Mouse (Mus musculus): ENCODE results near the gene Numa1. TPM values are rescaled to one million over a fixed set of nuclear protein-coding genes. Genes with fewer than 3 reads are reported as not detected.

Numa1 gene
- total RNA-seq (2014; rRNA removed) (58.3 and 74.2 TPM in 2 replicates), polyA plus RNA-seq (2015; fragmentation: Nextera tagmentation; extraction: Ambion mirVana) (18.1 and 24.3 TPM in 2 replicates)

GRCm38 (mm10) chr7:101933751-101934240 lies at the start of gene Numa1, which contains the start of gene Lrrc51:
TSS of gene Numa1 (plus strand) at chr7:101934111.
TSS of gene Lrrc51 (minus strand) at chr7:101933895.
- under 1% methylated on average over 40 of the region's 40 CpGs for WGBS
- peak within 1 kb of the TSS; percentile 71 for H3K27ac ChIP-seq (ENCODE audit: low read depth, low read length)
- H3K9ac ChIP-seq: peak within 1 kb of the TSS; percentile 80
- no peak for TF ChIP-seq CTCF (IDR thresholded peaks at IDR 0.05; ENCODE audit: low read depth)
- peak within 1 kb of the TSS; percentile 72 for H3K4me2 ChIP-seq (ENCODE audit: low read depth)
- H3K9me3 ChIP-seq (ENCODE audit: low read length): no peaks in the 10 kb centered on the region
- peaks cover 9% of the 10 kb centered on the region; the same call in 1 of the 2 replicates for H3K4me1 ChIP-seq (ENCODE audit: insufficient read depth)
- peak within 1 kb of the TSS; percentile 84 for H3K4me3 ChIP-seq (ENCODE audit: low read depth, low read length)
- ATAC-seq (peak; percentile 99), DNase-seq (peak; percentile 94)
- H3K27me3 ChIP-seq (ENCODE audit: insufficient read depth, low read length): no peaks in the 10 kb centered on the region
- H3K36me3 ChIP-seq (ENCODE audit: insufficient read depth): no peaks in the 10 kb centered on the region

- no peaks in the 10 kb centered on the region for H3K36me3 ChIP-seq (ENCODE audit: insufficient read depth)
- 97% methylated on average over 4 of the region's 4 CpGs for WGBS
- no peaks in the 10 kb centered on the region for H3K27me3 ChIP-seq (ENCODE audit: insufficient read depth, low read length)
- H3K9ac ChIP-seq: no peak overlapping the region
- TF ChIP-seq CTCF (IDR thresholded peaks at IDR 0.05; ENCODE audit: low read depth): no peak
- no peak overlapping the region for H3K4me2 ChIP-seq (ENCODE audit: low read depth)
- no peak for ATAC-seq
- H3K9me3 ChIP-seq (ENCODE audit: low read length): no peaks in the 10 kb centered on the region
- no peak for DNase-seq
- H3K4me1 ChIP-seq (ENCODE audit: insufficient read depth): no peaks in the 10 kb centered on the region
- no peak overlapping the region for H3K4me3 ChIP-seq (ENCODE audit: low read depth, low read length)
- no peak overlapping the region for H3K27ac ChIP-seq (ENCODE audit: low read depth, low read length)
Measured at GRCm38 (mm10) chr7:101884160-101884559, 49.8 kb upstream of the Numa1 start.

- no peak for TF ChIP-seq CTCF (IDR thresholded peaks at IDR 0.05; ENCODE audit: low read depth)
Measured at GRCm38 (mm10) chr7:101886274-101886673, 47.6 kb upstream of the Numa1 start.

GRCm38 (mm10) chr7:101888460-101888859 lies 45.5 kb upstream of the Numa1 start:
- Histone ChIP-seq H3K4me1 (ENCODE audit: insufficient read depth) (no peaks in the 10 kb centered on the region), H3K9ac (no peak overlapping the region), H3K4me3 (ENCODE audit: low read depth, low read length) (no peak overlapping the region), H3K27ac (ENCODE audit: low read depth, low read length) (no peak overlapping the region), H3K27me3 (ENCODE audit: insufficient read depth, low read length) (no peaks in the 10 kb centered on the region), H3K9me3 (ENCODE audit: low read length) (no peaks in the 10 kb centered on the region), H3K36me3 (ENCODE audit: insufficient read depth) (no peaks in the 10 kb centered on the region), H3K4me2 (ENCODE audit: low read depth) (no peak overlapping the region)
- DNase-seq (no peak), ATAC-seq (no peak)
- TF ChIP-seq CTCF (IDR thresholded peaks at IDR 0.05; ENCODE audit: low read depth): no peak
- 88% methylated on average over 4 of the region's 4 CpGs for WGBS

More at GRCm38 (mm10) chr7:101886274-101886673, 47.6 kb upstream of the Numa1 start:
- Histone ChIP-seq H3K27me3 (ENCODE audit: insufficient read depth, low read length) (no peaks in the 10 kb centered on the region), H3K36me3 (ENCODE audit: insufficient read depth) (no peaks in the 10 kb centered on the region), H3K27ac (ENCODE audit: low read depth, low read length) (no peak overlapping the region), H3K9me3 (ENCODE audit: low read length) (no peaks in the 10 kb centered on the region), H3K4me2 (ENCODE audit: low read depth) (no peak overlapping the region), H3K9ac (no peak overlapping the region), H3K4me3 (ENCODE audit: low read depth, low read length) (no peak overlapping the region), H3K4me1 (ENCODE audit: insufficient read depth) (no peaks in the 10 kb centered on the region)
- no peak for ATAC-seq
- DNase-seq: no peak
- WGBS: 89% methylated on average over 6 of the region's 6 CpGs

GRCm38 (mm10) chr7:101895695-101896094 lies 38.2 kb upstream of the Numa1 start:
- Histone ChIP-seq H3K9me3 (ENCODE audit: low read length) (no peaks in the 10 kb centered on the region), H3K4me2 (ENCODE audit: low read depth) (peak overlapping the region; percentile 39), H3K36me3 (ENCODE audit: insufficient read depth) (no peaks in the 10 kb centered on the region), H3K27ac (ENCODE audit: low read depth, low read length) (peak overlapping the region; percentile 89), H3K27me3 (ENCODE audit: insufficient read depth, low read length) (no peaks in the 10 kb centered on the region), H3K4me1 (ENCODE audit: insufficient read depth) (peaks cover 6% of the 10 kb centered on the region; the same call in 1 of the 2 replicates), H3K4me3 (ENCODE audit: low read depth, low read length) (peak overlapping the region; percentile 51), H3K9ac (peak overlapping the region; percentile 67)
- ATAC-seq: peak; percentile 15
- TF ChIP-seq CTCF (IDR thresholded peaks at IDR 0.05; ENCODE audit: low read depth): peak; percentile 41; the same call in 1 of the 2 replicates
- 40% methylated on average over 9 of the region's 9 CpGs for WGBS
- DNase-seq: no peak

GRCm38 (mm10) chr7:101896104-101897066 lies 37.5 kb upstream of the Numa1 start:
- no peaks in the 10 kb centered on the region for H3K27me3 ChIP-seq (ENCODE audit: insufficient read depth, low read length)
- ATAC-seq (peak; percentile 98), DNase-seq (peak; percentile 98)
- TF ChIP-seq CTCF (IDR thresholded peaks at IDR 0.05; ENCODE audit: low read depth): no peak
- peak overlapping the region; percentile 48 for H3K4me2 ChIP-seq (ENCODE audit: low read depth)
- H3K4me3 ChIP-seq (ENCODE audit: low read depth, low read length): peak overlapping the region; percentile 51
- no peaks in the 10 kb centered on the region for H3K36me3 ChIP-seq (ENCODE audit: insufficient read depth)
- H3K4me1 ChIP-seq (ENCODE audit: insufficient read depth): peaks cover 6% of the 10 kb centered on the region; the same call in 1 of the 2 replicates
- peak overlapping the region; percentile 67 for H3K9ac ChIP-seq
- H3K9me3 ChIP-seq (ENCODE audit: low read length): no peaks in the 10 kb centered on the region
- H3K27ac ChIP-seq (ENCODE audit: low read depth, low read length): peak overlapping the region; percentile 89
- under 1% methylated on average over 57 of the region's 57 CpGs for WGBS
